Mouse (Mus musculus): Measurements from ENCODE around the gene Gm4070.
"Not testable (repeated sequence)": the region's sequence is repeated elsewhere in the genome, so short reads cannot be mapped to it uniquely, and the experiment has no call there.

DNA sequence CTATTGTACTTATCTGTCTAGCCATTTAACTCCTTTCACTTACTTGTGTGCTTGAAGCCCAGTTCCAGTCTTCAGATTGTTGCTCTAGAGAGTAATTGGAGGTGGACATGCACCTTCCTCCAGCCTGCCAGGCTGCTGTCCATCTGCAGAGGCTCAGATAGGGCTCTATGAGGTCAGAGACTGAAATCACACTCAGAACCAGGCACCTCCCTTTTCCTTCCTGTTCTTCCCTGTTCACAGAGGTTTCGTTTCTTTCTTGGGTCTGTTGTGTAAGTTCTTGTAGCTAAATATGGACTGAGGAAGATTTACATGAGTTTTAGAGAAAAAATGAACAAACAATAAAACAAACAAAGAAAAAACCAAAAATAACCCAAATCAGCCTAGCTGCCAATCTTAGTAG lies at the start of gene Gm4070:
- TF ChIP-seq CTCF, POLR2A (IDR thresholded peaks at IDR 0.05; ENCODE audit: extremely low read depth, insufficient read depth, low read length): not testable (repeated sequence)
